Mouse (Mus musculus) hindbrain, embryonic 10.5 days (tissue): ENCODE results near the gene Usp45. TPM values are rescaled to one million over a fixed set of nuclear protein-coding genes. Genes with fewer than 3 reads are reported as not detected.

ENCODE experiments used
- DNase-seq: peaks from one replicate; pipeline ENCODE4 v3.0.0-alpha.2; 2017; ENCODE audit warnings: low spot score
- H3K27ac ChIP-seq: fragments of 300-500 bp; sonication (generic); 2 replicates; pipeline ENCODE4 v1.5.1; 2016; ENCODE audit warnings: mild to moderate bottlenecking, moderate library complexity
- H3K27me3 ChIP-seq: fragments of 300-500 bp; sonication (generic); 2 replicates; pipeline ENCODE4 v1.6.1; 2016; ENCODE audit warnings: mild to moderate bottlenecking; ENCODE audit not compliant: poor library complexity, insufficient read depth, severe bottlenecking
- H3K36me3 ChIP-seq: fragments of 300-500 bp; sonication (generic); 2 replicates; pipeline ENCODE4 v1.6.1; 2016; ENCODE audit warnings: mild to moderate bottlenecking, moderate library complexity
- H3K4me1 ChIP-seq: fragments of 300-500 bp; sonication (generic); replicated peaks from 2 replicates; pipeline ENCODE4 v1.6.1; 2016; ENCODE audit warnings: mild to moderate bottlenecking
- H3K4me3 ChIP-seq: fragments of 300-500 bp; sonication (generic); 2 replicates; pipeline ENCODE4 v1.5.1; 2016; ENCODE audit warnings: mild to moderate bottlenecking, moderate library complexity
- H3K9me3 ChIP-seq: fragments of 300-500 bp; sonication (generic); 2 replicates; pipeline ENCODE4 v1.6.1; 2016; ENCODE audit warnings: mild to moderate bottlenecking, moderate library complexity
- WGBS: fragments of 180-500 bp; shearing (Covaris S2); methylation state at CpG from one replicate; pipeline ENCODE4 v1.1.7; 2016; 5-methylcytosine and 5-hydroxymethylcytosine counted together
- polyA plus RNA-seq: library from polyadenylated mRNA; unstranded; fragments of >200 nt; fragmentation: Nextera tagmentation; extraction: Ambion mirVana; gene quantifications from 2 replicates; pipeline ENCODE4 v1.2.1, GENCODE M21; 2016

The Usp45 gene
- polyA plus RNA-seq, 1 experiment from 2014 or later, result 9.3 TPM

GRCm38 (mm10) chr4:21807204-21807603, 40.2 kb downstream of the Usp45 start:
- 56% methylated on average over 5 of the region's 5 CpGs for WGBS
- DNase-seq, result peak; percentile 19
- H3K27ac ChIP-seq, result no peak overlapping the region
- H3K27me3 ChIP-seq, result no peaks in the 10 kb centered on the region
- H3K4me3 ChIP-seq, result no peak overlapping the region
- H3K36me3 ChIP-seq, result peaks cover 60% of the 10 kb centered on the region
- no peaks in the 10 kb centered on the region for H3K9me3 ChIP-seq
- H3K4me1 ChIP-seq, result no peaks in the 10 kb centered on the region

- 91% methylated on average over 3 of the region's 3 CpGs for WGBS
These were observed 43.7 kb downstream of the Usp45 start for GRCm38 (mm10) chr4:21810608-21811007.

GRCm38 (mm10) chr4:21812635-21813034, 45.7 kb downstream of the Usp45 start:
- no peak overlapping the region for H3K4me3 ChIP-seq
- no peaks in the 10 kb centered on the region for H3K9me3 ChIP-seq
- WGBS, result 92% methylated on average over 6 of the region's 6 CpGs
- H3K36me3 ChIP-seq, result peaks cover 52% of the 10 kb centered on the region
- H3K4me1 ChIP-seq, result no peaks in the 10 kb centered on the region
- DNase-seq, result no peak
- H3K27ac ChIP-seq, result no peak overlapping the region
- no peaks in the 10 kb centered on the region for H3K27me3 ChIP-seq

More at GRCm38 (mm10) chr4:21810608-21811007, 43.7 kb downstream of the Usp45 start:
- DNase-seq, result no peak
- Histone ChIP-seq H3K27ac (no peak overlapping the region), H3K4me1 (no peaks in the 10 kb centered on the region), H3K27me3 (no peaks in the 10 kb centered on the region), H3K4me3 (no peak overlapping the region), H3K36me3 (peaks cover 41% of the 10 kb centered on the region), H3K9me3 (no peaks in the 10 kb centered on the region)

GRCm38 (mm10) chr4:21814029-21814428, 47.1 kb downstream of the Usp45 start:
- no peaks in the 10 kb centered on the region for H3K4me1 ChIP-seq
- no peak overlapping the region for H3K4me3 ChIP-seq
- H3K36me3 ChIP-seq, result peaks cover 61% of the 10 kb centered on the region
- H3K9me3 ChIP-seq, result no peaks in the 10 kb centered on the region
- H3K27me3 ChIP-seq, result no peaks in the 10 kb centered on the region
- WGBS, result 45% methylated on average over 2 of the region's 2 CpGs
- no peak overlapping the region for H3K27ac ChIP-seq
- DNase-seq, result peak; percentile 45

- Histone ChIP-seq H3K9me3 (no peaks in the 10 kb centered on the region), H3K4me1 (no peaks in the 10 kb centered on the region), H3K27ac (no peak overlapping the region), H3K36me3 (peaks cover 40% of the 10 kb centered on the region), H3K4me3 (no peak overlapping the region), H3K27me3 (no peaks in the 10 kb centered on the region)
- DNase-seq, result no peak
- 78% methylated on average over 2 of the region's 2 CpGs for WGBS
These were observed 59.7 kb downstream of the Usp45 start for GRCm38 (mm10) chr4:21826616-21827015.

GRCm38 (mm10) chr4:21832844-21833243, 65.9 kb downstream of the Usp45 start:
- no peak overlapping the region for H3K4me3 ChIP-seq
- H3K27me3 ChIP-seq, result no peaks in the 10 kb centered on the region
- WGBS, result 91% methylated on average over 8 of the region's 8 CpGs
- no peaks in the 10 kb centered on the region for H3K4me1 ChIP-seq
- peaks cover 49% of the 10 kb centered on the region for H3K36me3 ChIP-seq
- no peak for DNase-seq
- H3K9me3 ChIP-seq, result no peaks in the 10 kb centered on the region
- no peak overlapping the region for H3K27ac ChIP-seq

GRCm38 (mm10) chr4:21847481-21848286, 80.7 kb downstream of the Usp45 start, which contains the start of gene Pnisr:
Gene Pnisr, plus strand, starts transcription at chr4:21847583.
- Histone ChIP-seq H3K27me3 (no peaks in the 10 kb centered on the region), H3K9me3 (no peaks in the 10 kb centered on the region), H3K4me3 (peak within 1 kb of the TSS; percentile 77), H3K4me1 (peaks cover 16% of the 10 kb centered on the region), H3K27ac (peak within 1 kb of the TSS; percentile 97), H3K36me3 (no peaks in the 10 kb centered on the region)
- peak; percentile 95 for DNase-seq
- under 1% methylated on average over 50 of the region's 50 CpGs for WGBS

- H3K9me3 ChIP-seq, result no peaks in the 10 kb centered on the region
- peak; percentile 90 for DNase-seq
- 0 out of 2 replicates have a peak, but pooled peaks cover 5% of the 10 kb centered on the region for H3K36me3 ChIP-seq
- H3K27ac ChIP-seq, result peak overlapping the region; percentile 97
- H3K4me3 ChIP-seq, result peak overlapping the region; percentile 77
- no peaks in the 10 kb centered on the region for H3K27me3 ChIP-seq
- H3K4me1 ChIP-seq, result peaks cover 16% of the 10 kb centered on the region
- under 1% methylated on average over 24 of the region's 24 CpGs for WGBS
These were observed 81.3 kb downstream of the Usp45 start for GRCm38 (mm10) chr4:21848287-21848630.

GRCm38 (mm10) chr4:21857481-21857880, 90.5 kb downstream of the Usp45 start:
- WGBS, result 66% methylated on average over 1 of the region's 1 CpGs
- H3K4me3 ChIP-seq, result no peak overlapping the region
- H3K27me3 ChIP-seq, result no peaks in the 10 kb centered on the region
- no peaks in the 10 kb centered on the region for H3K4me1 ChIP-seq
- no peaks in the 10 kb centered on the region for H3K9me3 ChIP-seq
- peaks cover 92% of the 10 kb centered on the region for H3K36me3 ChIP-seq
- H3K27ac ChIP-seq, result no peak overlapping the region
- DNase-seq, result no peak

GRCm38 (mm10) chr4:21865226-21865625, 98.3 kb downstream of the Usp45 start:
- H3K27me3 ChIP-seq, result no peaks in the 10 kb centered on the region
- H3K4me1 ChIP-seq, result no peaks in the 10 kb centered on the region
- 96% methylated on average over 1 of the region's 1 CpGs for WGBS
- H3K27ac ChIP-seq, result no peak overlapping the region
- peaks cover 95% of the 10 kb centered on the region for H3K36me3 ChIP-seq
- H3K9me3 ChIP-seq, result no peaks in the 10 kb centered on the region
- H3K4me3 ChIP-seq, result no peak overlapping the region
- DNase-seq, result no peak

GRCm38 (mm10) chr4:21878776-21879175, 111.8 kb downstream of the Usp45 start:
- 42% methylated on average over 6 of the region's 6 CpGs for WGBS
- Histone ChIP-seq H3K27me3 (no peaks in the 10 kb centered on the region), H3K27ac (no peak overlapping the region), H3K4me3 (peak overlapping the region; percentile 76), H3K9me3 (no peaks in the 10 kb centered on the region), H3K4me1 (peaks cover 10% of the 10 kb centered on the region; the same call in 1 of the 2 replicates), H3K36me3 (peaks cover 37% of the 10 kb centered on the region)
- DNase-seq, result no peak

- H3K27me3 ChIP-seq, result no peaks in the 10 kb centered on the region
- H3K4me1 ChIP-seq, result peaks cover 10% of the 10 kb centered on the region; the same call in 1 of the 2 replicates
- no peaks in the 10 kb centered on the region for H3K9me3 ChIP-seq
- H3K4me3 ChIP-seq, result peak within 1 kb of the TSS; percentile 76
- under 1% methylated on average over 51 of the region's 51 CpGs for WGBS
- peaks cover 28% of the 10 kb centered on the region for H3K36me3 ChIP-seq
- peak within 1 kb of the TSS; percentile 96 for H3K27ac ChIP-seq
- peak; percentile 88 for DNase-seq
These were observed 112.7 kb downstream of the Usp45 start, which contains the start of gene Coq3 for GRCm38 (mm10) chr4:21879565-21880220. Gene Coq3, plus strand, starts transcription at chr4:21879673.

- Histone ChIP-seq H3K4me1 (peaks cover 10% of the 10 kb centered on the region; the same call in 1 of the 2 replicates), H3K9me3 (no peaks in the 10 kb centered on the region), H3K4me3 (no peak overlapping the region), H3K27ac (no peak overlapping the region), H3K27me3 (no peaks in the 10 kb centered on the region), H3K36me3 (no peaks in the 10 kb centered on the region)
- WGBS, result 94% methylated on average over 6 of the region's 6 CpGs
- no peak for DNase-seq
These were observed 115.8 kb downstream of the Usp45 start for GRCm38 (mm10) chr4:21882806-21883205.
